Mouse (Mus musculus): ENCODE results near the gene Ankrd39. TPM values are rescaled to one million over a fixed set of nuclear protein-coding genes. Genes with fewer than 3 reads are reported as not detected.

Gene Ankrd39
- polyA plus RNA-seq, 1 experiment from 2014 or later, result 26.7 TPM

DNA sequence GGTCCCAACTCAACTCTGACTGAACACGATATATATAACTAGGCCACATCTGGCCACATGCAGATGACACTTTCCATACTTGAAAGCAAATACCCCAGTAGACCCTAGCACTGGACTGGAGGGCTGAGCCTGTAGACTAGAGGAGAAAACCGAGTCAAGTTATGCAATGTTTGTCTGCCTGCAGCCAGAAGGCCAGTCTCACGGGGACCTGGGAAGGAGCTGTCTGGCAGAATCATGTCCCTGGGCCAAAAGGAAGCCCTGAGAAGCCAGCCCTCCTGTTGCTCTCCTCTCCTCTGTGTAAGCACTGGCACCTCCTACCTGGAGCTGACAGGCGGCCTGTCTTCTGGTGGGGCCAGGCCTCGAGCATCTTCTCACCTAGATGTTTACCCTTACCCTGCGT is 28.1 kb upstream of the Ankrd39 start:
- H3K27ac ChIP-seq (ENCODE audit: low read length), result 0 out of 2 replicates have a peak overlapping the region, but pooled peaks have one; percentile 13
- no peaks in the 10 kb centered on the region for H3K36me3 ChIP-seq (ENCODE audit: control insufficient read depth, insufficient read depth, low read length)
- no peak overlapping the region for H3K4me2 ChIP-seq (ENCODE audit: low read depth, low read length)
- H3K9ac ChIP-seq (ENCODE audit: low read length), result no peak overlapping the region
- no peak for ATAC-seq (ENCODE audit: insufficient read depth, low FRiP score)
- peaks cover 52% of the 10 kb centered on the region for H3K4me1 ChIP-seq (ENCODE audit: control insufficient read depth, insufficient read depth, low read length)
- no peaks in the 10 kb centered on the region for H3K9me3 ChIP-seq (replicated peaks; ENCODE audit: control insufficient read depth, low read length)
- H3K27me3 ChIP-seq (ENCODE audit: control insufficient read depth, insufficient read depth, low read length), result no peaks in the 10 kb centered on the region
- WGBS, result 52% methylated on average over 6 of the region's 6 CpGs
- H3K4me3 ChIP-seq (replicated peaks; ENCODE audit: low read length), result no peak overlapping the region

DNA sequence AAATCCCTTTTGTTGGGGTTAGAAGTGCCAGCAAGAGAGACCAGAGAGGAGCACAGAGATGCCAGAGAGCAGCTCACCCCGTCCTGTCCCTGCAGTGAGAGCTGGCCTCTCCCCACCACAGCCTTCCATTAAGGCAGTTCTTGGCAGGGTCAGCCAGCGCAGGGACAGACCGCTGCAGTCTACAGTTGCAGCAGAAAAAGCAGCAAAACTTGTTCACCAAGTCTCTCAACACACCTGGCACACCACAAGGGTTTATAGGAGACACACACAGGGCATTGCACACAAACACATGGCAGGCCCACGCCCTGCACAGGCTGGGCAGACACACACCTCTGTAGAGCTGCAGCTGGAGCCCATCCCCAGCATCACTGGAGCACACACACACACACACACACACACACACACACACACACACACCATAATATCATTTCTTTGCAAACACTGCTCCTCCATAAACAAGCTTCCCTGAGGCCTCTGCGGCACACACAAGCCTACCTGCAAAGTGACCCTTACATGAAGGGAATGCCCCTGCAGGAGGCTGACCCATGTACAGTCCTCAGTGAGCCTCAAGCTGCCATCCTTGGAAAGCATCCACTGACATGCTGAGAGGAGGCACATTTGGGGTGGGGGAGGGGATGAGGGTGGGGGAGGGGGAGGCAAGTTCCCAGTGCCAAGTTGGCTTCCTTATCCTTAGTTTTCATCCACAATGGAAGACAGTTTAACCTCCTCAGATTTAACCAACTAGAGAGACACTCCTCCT is 27.1 kb upstream of the Ankrd39 start:
- Histone ChIP-seq H3K4me1 (ENCODE audit: control insufficient read depth, insufficient read depth, low read length) (peaks cover 52% of the 10 kb centered on the region), H3K9me3 (replicated peaks; ENCODE audit: control insufficient read depth, low read length) (no peaks in the 10 kb centered on the region), H3K36me3 (ENCODE audit: control insufficient read depth, insufficient read depth, low read length) (no peaks in the 10 kb centered on the region), H3K27ac (ENCODE audit: low read length) (peak overlapping the region; percentile 92), H3K4me3 (replicated peaks; ENCODE audit: low read length) (no peak overlapping the region), H3K9ac (ENCODE audit: low read length) (peak overlapping the region; percentile 44), H3K4me2 (ENCODE audit: low read depth, low read length) (no peak overlapping the region), H3K27me3 (ENCODE audit: control insufficient read depth, insufficient read depth, low read length) (no peaks in the 10 kb centered on the region)
- peak; percentile 38; the same call in 1 of the 2 replicates for ATAC-seq (ENCODE audit: insufficient read depth, low FRiP score)
- 61% methylated on average over 5 of the region's 5 CpGs for whole genome bisulfite sequencing

DNA sequence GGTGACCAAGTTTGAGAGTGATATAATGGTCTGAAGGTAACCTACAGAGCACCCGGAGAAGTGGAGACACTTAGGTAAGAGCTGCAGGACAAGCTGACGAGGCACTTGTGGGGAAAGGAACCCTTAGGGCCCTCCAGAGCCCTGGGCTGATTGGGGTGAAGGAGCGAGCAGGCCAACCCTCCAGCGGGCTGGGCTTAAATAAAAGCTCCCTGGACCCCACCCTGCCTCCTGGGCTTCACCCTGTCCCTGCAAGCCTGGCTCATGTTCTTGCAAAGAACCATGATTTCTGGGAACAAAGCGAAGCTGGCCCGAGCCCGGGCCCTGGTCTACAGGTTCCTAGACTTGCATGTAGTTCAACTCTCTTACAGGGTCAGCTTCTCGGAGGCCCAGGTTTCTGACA is 26.3 kb upstream of the Ankrd39 start:
- Histone ChIP-seq H3K9ac (ENCODE audit: low read length) (peak overlapping the region; percentile 44), H3K9me3 (replicated peaks; ENCODE audit: control insufficient read depth, low read length) (no peaks in the 10 kb centered on the region), H3K27me3 (ENCODE audit: control insufficient read depth, insufficient read depth, low read length) (no peaks in the 10 kb centered on the region), H3K4me3 (replicated peaks; ENCODE audit: low read length) (no peak overlapping the region), H3K4me2 (ENCODE audit: low read depth, low read length) (no peak overlapping the region), H3K27ac (ENCODE audit: low read length) (peak overlapping the region; percentile 92), H3K36me3 (ENCODE audit: control insufficient read depth, insufficient read depth, low read length) (no peaks in the 10 kb centered on the region), H3K4me1 (ENCODE audit: control insufficient read depth, insufficient read depth, low read length) (peaks cover 57% of the 10 kb centered on the region)
- WGBS, result 53% methylated on average over 8 of the region's 8 CpGs
- no peak for ATAC-seq (ENCODE audit: insufficient read depth, low FRiP score)

DNA sequence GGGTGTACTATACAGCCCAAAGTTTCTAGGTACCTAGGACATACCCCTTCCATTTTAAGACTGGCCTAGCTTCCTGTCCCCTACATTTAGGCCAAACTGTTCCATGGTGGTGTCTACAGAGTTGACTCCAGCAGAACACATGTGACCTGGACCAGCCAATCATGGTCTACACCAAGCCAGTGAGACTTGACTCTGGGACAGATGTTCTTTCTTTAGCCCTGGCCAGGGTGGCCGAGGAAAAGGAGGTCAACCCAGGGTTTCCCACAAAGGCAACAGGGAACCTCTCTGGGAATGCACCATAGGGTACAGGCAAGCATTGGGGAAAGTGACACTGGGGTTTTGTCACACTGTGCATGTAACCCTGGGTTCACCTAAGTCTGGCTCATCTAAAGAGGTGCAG is 25.5 kb upstream of the Ankrd39 start:
- Histone ChIP-seq H3K4me2 (ENCODE audit: low read depth, low read length) (no peak overlapping the region), H3K9ac (ENCODE audit: low read length) (no peak overlapping the region), H3K9me3 (replicated peaks; ENCODE audit: control insufficient read depth, low read length) (no peaks in the 10 kb centered on the region), H3K27me3 (ENCODE audit: control insufficient read depth, insufficient read depth, low read length) (no peaks in the 10 kb centered on the region), H3K36me3 (ENCODE audit: control insufficient read depth, insufficient read depth, low read length) (no peaks in the 10 kb centered on the region), H3K27ac (ENCODE audit: low read length) (peak overlapping the region; percentile 92), H3K4me1 (ENCODE audit: control insufficient read depth, insufficient read depth, low read length) (peaks cover 59% of the 10 kb centered on the region), H3K4me3 (replicated peaks; ENCODE audit: low read length) (no peak overlapping the region)
- WGBS, result 85% methylated on average over 1 of the region's 1 CpGs
- ATAC-seq (ENCODE audit: insufficient read depth, low FRiP score), result no peak

DNA sequence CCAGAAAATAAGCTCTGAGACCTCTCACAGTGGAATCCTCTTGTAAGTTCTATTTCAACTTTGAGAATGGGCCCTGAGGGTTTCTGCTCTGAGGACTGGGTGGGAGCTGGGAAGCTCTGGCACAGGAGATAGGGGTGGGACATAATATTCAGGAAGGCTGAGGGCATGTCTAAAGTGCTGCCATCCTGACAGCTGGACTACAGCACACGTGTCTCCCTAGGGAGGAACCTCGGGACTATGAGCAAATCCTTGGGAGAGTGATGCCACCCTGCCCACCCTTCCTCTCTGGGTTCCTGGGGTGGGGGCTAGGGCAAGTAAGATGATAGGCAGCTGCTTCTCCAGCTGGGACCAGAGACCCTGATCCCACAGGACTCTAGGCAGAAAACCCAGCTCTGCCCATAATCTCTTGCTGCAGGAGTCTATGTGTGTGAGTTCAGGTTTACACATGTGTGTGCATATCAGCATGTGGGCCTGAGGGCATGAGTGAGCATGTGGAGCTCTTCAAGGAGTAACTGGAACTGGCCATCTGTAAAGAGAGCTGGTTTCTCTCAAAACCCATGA is 25.0 kb upstream of the Ankrd39 start:
- no peak for ATAC-seq (ENCODE audit: insufficient read depth, low FRiP score)
- Histone ChIP-seq H3K36me3 (ENCODE audit: control insufficient read depth, insufficient read depth, low read length) (no peaks in the 10 kb centered on the region), H3K9me3 (replicated peaks; ENCODE audit: control insufficient read depth, low read length) (no peaks in the 10 kb centered on the region), H3K4me2 (ENCODE audit: low read depth, low read length) (no peak overlapping the region), H3K9ac (ENCODE audit: low read length) (0 out of 2 replicates have a peak overlapping the region, but pooled peaks have one; percentile 1), H3K4me1 (ENCODE audit: control insufficient read depth, insufficient read depth, low read length) (peaks cover 59% of the 10 kb centered on the region), H3K27me3 (ENCODE audit: control insufficient read depth, insufficient read depth, low read length) (no peaks in the 10 kb centered on the region), H3K27ac (ENCODE audit: low read length) (peak overlapping the region; percentile 92; the same call in 1 of the 2 replicates), H3K4me3 (replicated peaks; ENCODE audit: low read length) (no peak overlapping the region)
- WGBS, result 56% methylated on average over 2 of the region's 2 CpGs

DNA sequence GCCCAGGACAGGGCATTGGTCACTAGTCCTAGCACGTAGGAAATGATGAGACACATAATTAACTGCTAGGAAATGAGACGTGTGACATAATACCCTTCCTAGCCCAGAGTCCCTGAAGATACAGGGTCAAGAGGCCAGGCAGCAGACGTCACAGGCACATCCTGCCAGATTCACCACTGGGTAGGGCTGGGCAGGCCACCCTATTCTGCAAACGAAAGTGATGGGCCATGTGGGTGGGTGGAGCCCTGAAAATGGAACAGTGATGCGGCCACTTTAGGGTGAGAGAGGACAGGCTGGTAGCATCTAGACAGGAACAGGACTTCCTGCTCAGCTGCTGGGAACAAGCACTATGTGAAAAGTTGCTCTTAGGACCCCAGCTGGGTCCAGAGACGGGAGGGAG is 24.4 kb upstream of the Ankrd39 start:
- peaks cover 57% of the 10 kb centered on the region for H3K4me1 ChIP-seq (ENCODE audit: control insufficient read depth, insufficient read depth, low read length)
- no peaks in the 10 kb centered on the region for H3K36me3 ChIP-seq (ENCODE audit: control insufficient read depth, insufficient read depth, low read length)
- H3K9me3 ChIP-seq (replicated peaks; ENCODE audit: control insufficient read depth, low read length), result no peaks in the 10 kb centered on the region
- H3K4me3 ChIP-seq (replicated peaks; ENCODE audit: low read length), result no peak overlapping the region
- H3K9ac ChIP-seq (ENCODE audit: low read length), result 0 out of 2 replicates have a peak overlapping the region, but pooled peaks have one; percentile 1
- H3K4me2 ChIP-seq (ENCODE audit: low read depth, low read length), result no peak overlapping the region
- H3K27me3 ChIP-seq (ENCODE audit: control insufficient read depth, insufficient read depth, low read length), result no peaks in the 10 kb centered on the region
- no peak overlapping the region; the same call in 1 of the 2 replicates for H3K27ac ChIP-seq (ENCODE audit: low read length)
- 43% methylated on average over 6 of the region's 6 CpGs for WGBS
- ATAC-seq (ENCODE audit: insufficient read depth, low FRiP score), result no peak

DNA sequence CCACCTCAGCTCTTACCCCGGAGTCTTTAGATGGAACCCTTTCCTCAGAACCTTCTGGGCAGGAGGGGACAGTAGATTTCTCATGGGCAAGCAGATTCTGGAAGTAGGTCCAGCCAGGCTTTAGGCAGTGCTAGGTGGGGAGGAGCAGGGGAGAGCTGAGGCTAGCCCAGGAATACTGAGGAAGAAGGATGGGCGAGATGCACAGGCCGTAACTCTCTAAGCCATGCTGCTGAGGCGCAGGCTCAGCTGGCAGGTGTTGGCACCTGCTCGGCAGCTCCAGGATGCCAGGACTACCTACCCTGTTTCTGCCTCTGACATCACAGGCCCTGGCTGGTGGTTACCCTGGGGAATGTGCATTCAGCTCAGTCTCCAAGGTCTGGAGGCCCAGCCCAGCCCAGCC is 23.1 kb upstream of the Ankrd39 start:
- peak overlapping the region; percentile 27; the same call in 1 of the 2 replicates for H3K9ac ChIP-seq (ENCODE audit: low read length)
- no peak for ATAC-seq (ENCODE audit: insufficient read depth, low FRiP score)
- H3K27ac ChIP-seq (ENCODE audit: low read length), result peak overlapping the region; percentile 70; the same call in 1 of the 2 replicates
- no peaks in the 10 kb centered on the region for H3K36me3 ChIP-seq (ENCODE audit: control insufficient read depth, insufficient read depth, low read length)
- no peak overlapping the region for H3K4me2 ChIP-seq (ENCODE audit: low read depth, low read length)
- no peaks in the 10 kb centered on the region for H3K9me3 ChIP-seq (replicated peaks; ENCODE audit: control insufficient read depth, low read length)
- no peak overlapping the region for H3K4me3 ChIP-seq (replicated peaks; ENCODE audit: low read length)
- 84% methylated on average over 5 of the region's 5 CpGs for WGBS
- H3K4me1 ChIP-seq (ENCODE audit: control insufficient read depth, insufficient read depth, low read length), result peaks cover 46% of the 10 kb centered on the region
- no peaks in the 10 kb centered on the region for H3K27me3 ChIP-seq (ENCODE audit: control insufficient read depth, insufficient read depth, low read length)

DNA sequence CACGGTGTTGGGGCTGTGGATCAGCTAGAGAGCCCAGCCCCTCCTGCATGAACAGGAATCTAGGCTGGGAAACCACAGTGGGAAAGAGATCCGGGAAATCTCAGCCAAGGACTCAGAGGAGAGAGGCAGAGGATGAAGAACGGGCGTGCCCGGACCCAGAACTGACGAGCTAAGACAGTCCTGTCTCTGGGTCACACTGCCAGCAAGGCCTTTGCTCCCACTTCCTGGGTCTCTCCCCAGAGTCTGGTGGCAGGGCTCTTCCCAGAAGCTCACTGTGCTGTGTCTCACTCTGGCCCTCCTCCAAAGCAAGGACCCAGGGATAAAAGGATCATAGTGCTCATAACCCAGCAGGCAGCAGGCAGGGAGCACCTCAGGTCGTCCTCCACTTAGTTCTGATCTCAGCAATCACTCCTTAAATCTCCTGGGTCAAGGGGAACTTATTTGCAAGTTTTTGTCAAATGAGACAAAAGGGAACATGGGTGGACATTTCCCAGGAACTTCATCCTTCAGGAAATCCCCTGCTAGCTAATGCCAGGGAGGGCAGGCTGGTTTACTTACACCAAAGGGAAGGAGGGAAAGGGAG is 22.5 kb upstream of the Ankrd39 start:
- H3K4me3 ChIP-seq (replicated peaks; ENCODE audit: low read length), result no peak overlapping the region
- H3K9me3 ChIP-seq (replicated peaks; ENCODE audit: control insufficient read depth, low read length), result no peaks in the 10 kb centered on the region
- peak overlapping the region; percentile 70 for H3K27ac ChIP-seq (ENCODE audit: low read length)
- H3K4me1 ChIP-seq (ENCODE audit: control insufficient read depth, insufficient read depth, low read length), result peaks cover 43% of the 10 kb centered on the region
- no peak overlapping the region for H3K4me2 ChIP-seq (ENCODE audit: low read depth, low read length)
- no peak for ATAC-seq (ENCODE audit: insufficient read depth, low FRiP score)
- H3K27me3 ChIP-seq (ENCODE audit: control insufficient read depth, insufficient read depth, low read length), result no peaks in the 10 kb centered on the region
- WGBS, result 41% methylated on average over 7 of the region's 7 CpGs
- H3K9ac ChIP-seq (ENCODE audit: low read length), result peak overlapping the region; percentile 27; the same call in 1 of the 2 replicates
- H3K36me3 ChIP-seq (ENCODE audit: control insufficient read depth, insufficient read depth, low read length), result no peaks in the 10 kb centered on the region

DNA sequence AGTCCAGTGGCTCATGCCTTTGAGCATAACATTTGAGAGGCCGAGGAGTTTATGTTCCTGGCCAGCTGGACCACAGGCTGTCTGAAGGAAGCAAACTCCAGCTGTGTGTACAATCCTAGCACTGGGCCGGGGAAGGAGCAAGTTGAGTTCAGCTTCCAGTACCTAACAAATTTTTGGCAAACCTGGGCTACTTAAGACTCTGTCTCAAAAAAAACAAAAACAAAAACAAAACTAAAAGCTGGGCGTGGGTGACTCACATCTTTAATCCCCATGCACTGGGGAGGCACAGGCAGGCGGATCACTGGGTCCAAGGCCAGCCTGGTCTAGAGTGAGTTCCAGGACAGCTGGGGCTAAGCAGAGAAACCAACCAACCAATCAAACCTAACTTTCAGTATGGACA is 21.5 kb upstream of the Ankrd39 start:
- Histone ChIP-seq H3K27ac (ENCODE audit: low read length) (peak overlapping the region; percentile 70), H3K9me3 (replicated peaks; ENCODE audit: control insufficient read depth, low read length) (no peaks in the 10 kb centered on the region), H3K36me3 (ENCODE audit: control insufficient read depth, insufficient read depth, low read length) (no peaks in the 10 kb centered on the region), H3K27me3 (ENCODE audit: control insufficient read depth, insufficient read depth, low read length) (no peaks in the 10 kb centered on the region), H3K4me1 (ENCODE audit: control insufficient read depth, insufficient read depth, low read length) (peaks cover 37% of the 10 kb centered on the region), H3K4me2 (ENCODE audit: low read depth, low read length) (no peak overlapping the region), H3K4me3 (replicated peaks; ENCODE audit: low read length) (no peak overlapping the region), H3K9ac (ENCODE audit: low read length) (no peak overlapping the region; the same call in 1 of the 2 replicates)
- peak; percentile 31; the same call in 1 of the 2 replicates for ATAC-seq (ENCODE audit: insufficient read depth, low FRiP score)
- WGBS, result 54% methylated on average over 4 of the region's 4 CpGs
